Mouse (Mus musculus) lung, embryonic 14.5 days (tissue): ENCODE measurements around the gene Trim60. TPM values are rescaled to one million over a fixed set of nuclear protein-coding genes. Genes with fewer than 3 reads are reported as not detected.

Experiments
- ATAC-seq: fragments of 200-750 bp; cut with Nextera tagmentation; 2 replicates; pipeline ENCODE4 v1.8.0; 2017; ENCODE audit warnings: mild to moderate bottlenecking, moderate TSS enrichment, moderate library complexity; ENCODE audit not compliant: insufficient read depth
- DNase-seq: peaks from one replicate; pipeline ENCODE4 v3.0.0-alpha.2; 2015
- H3K27ac ChIP-seq: fragments of 300-500 bp; sonication (generic); 2 replicates; pipeline ENCODE4 v1.5.1; 2014; ENCODE audit warnings: low read depth, mild to moderate bottlenecking, moderate library complexity
- H3K27me3 ChIP-seq: fragments of 300-500 bp; sonication (generic); 2 replicates; pipeline ENCODE4 v1.6.1; 2014; ENCODE audit warnings: low read length, control low read depth; ENCODE audit not compliant: insufficient read depth
- H3K36me3 ChIP-seq: fragments of 300-500 bp; sonication (generic); 2 replicates; pipeline ENCODE4 v1.6.1; 2014; ENCODE audit warnings: control low read depth; ENCODE audit not compliant: insufficient read depth
- H3K4me1 ChIP-seq: fragments of 300-500 bp; sonication (generic); 2 replicates; pipeline ENCODE4 v1.6.1; 2014; ENCODE audit warnings: antibody characterized with exemption, control low read depth; ENCODE audit not compliant: insufficient read depth
- H3K4me2 ChIP-seq: fragments of 300-500 bp; sonication (generic); 2 replicates; pipeline ENCODE4 v1.6.1; 2014; ENCODE audit warnings: mild to moderate bottlenecking
- H3K4me3 ChIP-seq: fragments of 300-500 bp; sonication (generic); 2 replicates; pipeline ENCODE4 v1.5.1; 2014; ENCODE audit warnings: low read depth, low read length
- H3K9ac ChIP-seq: fragments of 300-500 bp; sonication (generic); 2 replicates; pipeline ENCODE4 v1.6.1; 2014
- H3K9me3 ChIP-seq: fragments of 300-500 bp; sonication (generic); 2 replicates; pipeline ENCODE4 v1.6.1; 2016; ENCODE audit warnings: low read depth, low read length, control low read depth
- CTCF ChIP-seq: IDR thresholded peaks from 2 replicates; pipeline ENCODE4 v1.5.1; 2016; ENCODE audit warnings: antibody characterized with exemption, low read depth
- WGBS: fragments of 180-500 bp; shearing (Covaris S2); extraction: QIAGEN DNeasy Blood & Tissue Kit; methylation state at CpG from one replicate; pipeline ENCODE4 v1.1.7; 2014; 5-methylcytosine and 5-hydroxymethylcytosine counted together
- polyA plus RNA-seq: library from polyadenylated mRNA; unstranded; fragments of >200 nt; fragmentation: Nextera tagmentation; extraction: Ambion mirVana; gene quantifications from 2 replicates; pipeline ENCODE4 v1.2.1, GENCODE M21; 2014

Gene Trim60
- polyA plus RNA-seq, 1 experiment from 2014 or later = not detected

- Histone ChIP-seq H3K4me3 (no peak overlapping the region), H3K9me3 (no peaks in the 10 kb centered on the region), H3K36me3 (no peaks in the 10 kb centered on the region), H3K4me2 (no peak overlapping the region), H3K4me1 (no peaks in the 10 kb centered on the region), H3K27ac (no peak overlapping the region), H3K9ac (no peak overlapping the region), H3K27me3 (no peaks in the 10 kb centered on the region)
- ATAC-seq (no peak), DNase-seq (no peak)
- TF ChIP-seq CTCF = no peak
- 56% methylated on average over 20 of the region's 20 CpGs for WGBS
These were observed 35.1 kb downstream of the Trim60 start for GRCm38 (mm10) chr8:64983150-64983897.

- peak; percentile 23 for DNase-seq
These were observed 55.5 kb downstream of the Trim60 start for GRCm38 (mm10) chr8:64962836-64963235.

GRCm38 (mm10) chr8:64959025-64959424, 59.4 kb downstream of the Trim60 start:
- no peak overlapping the region for H3K9ac ChIP-seq
- no peak overlapping the region for H3K4me3 ChIP-seq
- H3K9me3 ChIP-seq = no peaks in the 10 kb centered on the region
- H3K27ac ChIP-seq = no peak overlapping the region
- no peak overlapping the region for H3K4me2 ChIP-seq
- no peaks in the 10 kb centered on the region for H3K4me1 ChIP-seq
- WGBS = 74% methylated on average over 9 of the region's 9 CpGs
- no peaks in the 10 kb centered on the region for H3K27me3 ChIP-seq
- TF ChIP-seq CTCF = no peak
- ATAC-seq (no peak), DNase-seq (no peak)
- H3K36me3 ChIP-seq = peaks cover 11% of the 10 kb centered on the region; the same call in 1 of the 2 replicates

More at GRCm38 (mm10) chr8:64962836-64963235, 55.5 kb downstream of the Trim60 start:
- Histone ChIP-seq H3K9me3 (no peaks in the 10 kb centered on the region), H3K27ac (no peak overlapping the region), H3K27me3 (no peaks in the 10 kb centered on the region), H3K4me3 (no peak overlapping the region), H3K4me2 (no peak overlapping the region), H3K36me3 (peaks cover 11% of the 10 kb centered on the region; the same call in 1 of the 2 replicates), H3K9ac (no peak overlapping the region), H3K4me1 (no peaks in the 10 kb centered on the region)
- ATAC-seq = no peak
- TF ChIP-seq CTCF = peak; percentile 34

- ATAC-seq (no peak), DNase-seq (no peak)
- no peaks in the 10 kb centered on the region for H3K36me3 ChIP-seq
- no peak overlapping the region for H3K4me3 ChIP-seq
- no peak overlapping the region for H3K9ac ChIP-seq
- no peak overlapping the region for H3K4me2 ChIP-seq
- no peak overlapping the region for H3K27ac ChIP-seq
- H3K27me3 ChIP-seq = no peaks in the 10 kb centered on the region
- no peak for TF ChIP-seq CTCF
- WGBS = 91% methylated on average over 6 of the region's 6 CpGs
- no peaks in the 10 kb centered on the region for H3K4me1 ChIP-seq
- no peaks in the 10 kb centered on the region for H3K9me3 ChIP-seq
These were observed 66.3 kb downstream of the Trim60 start for GRCm38 (mm10) chr8:64952101-64952500.

Other genes starting within 250 kb of the Trim60 start
- 15.8 and 16.9 TPM in 2 replicates for gene Klhl2, start 168.6 kb downstream of the Trim60 start, polyA plus RNA-seq
- 27.9 and 29.1 TPM in 2 replicates for gene Tmem192, start 71.4 kb downstream of the Trim60 start, polyA plus RNA-seq
- not detected in 2 replicates for gene Trim75, start 30.8 kb downstream of the Trim60 start, polyA plus RNA-seq
- not detected in 2 replicates for gene Trim61, start 61 bp downstream of the Trim60 start, polyA plus RNA-seq
- gene Apela, start 18.8 kb upstream of the Trim60 start, polyA plus RNA-seq = 0.95 and 1.1 TPM in 2 replicates
- not detected in 2 replicates for gene Gm10663, start 56.4 kb upstream of the Trim60 start, polyA plus RNA-seq
- 1.8 and 2.6 TPM in 2 replicates for gene BC030870, start 111.0 kb upstream of the Trim60 start, polyA plus RNA-seq